Mouse (Mus musculus): ENCODE measurements around the gene Ubald2.
A peak's percentile ranks its signal among the peaks of the same experiment; 100 is the strongest.

DNA sequence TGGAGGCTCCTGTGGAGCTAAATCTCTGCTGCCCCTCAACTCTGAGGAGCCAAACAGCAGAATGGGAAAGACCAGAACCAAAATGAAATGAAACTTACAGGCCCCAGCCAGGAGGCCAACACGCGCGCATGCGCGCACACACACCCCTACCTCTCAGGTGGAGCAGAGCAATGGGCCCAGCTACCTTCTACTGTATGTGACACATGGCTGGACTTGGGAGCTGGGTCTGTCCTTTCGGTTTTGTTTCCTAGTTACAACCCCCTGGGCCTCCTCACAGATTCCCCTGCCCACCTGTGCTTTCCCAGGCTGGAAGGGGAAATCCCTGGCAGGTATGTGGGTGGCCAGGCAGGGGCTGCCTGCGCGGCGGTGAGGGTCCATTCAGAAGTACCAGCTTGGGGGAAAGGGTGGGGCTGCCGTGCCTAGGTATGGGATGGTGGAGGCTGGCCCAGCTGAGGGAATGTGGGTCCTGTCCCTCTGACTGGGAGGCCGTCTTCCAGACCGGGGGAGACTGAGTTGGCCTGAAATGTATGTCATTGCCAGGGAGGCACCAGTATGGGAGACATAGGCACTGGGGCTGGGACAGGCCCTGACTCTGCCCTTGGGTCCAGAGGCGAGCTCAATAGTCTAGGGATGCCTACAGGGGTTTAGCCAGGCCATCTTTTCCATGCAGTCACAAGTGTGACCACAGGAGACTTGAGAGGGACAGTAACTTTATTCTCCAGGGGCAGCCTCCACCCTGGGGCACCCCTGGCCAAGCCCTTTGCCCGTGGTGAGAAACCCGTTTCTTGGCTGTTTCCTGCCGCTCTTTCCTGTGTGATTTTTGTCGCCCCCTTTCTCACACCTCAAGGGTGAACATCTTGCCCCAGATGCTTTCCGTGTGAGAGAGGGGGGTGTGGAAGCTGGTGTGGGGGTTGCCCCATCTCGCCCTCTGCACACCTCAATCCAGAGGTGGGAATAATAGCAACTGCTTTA is 5.7 kb downstream of the Ubald2 start:
- TF ChIP-seq EP300 (IDR thresholded peaks at IDR 0.05), result no peak
- 0 out of 2 replicates have a peak, but pooled peaks have one; percentile 8 for TF ChIP-seq CTCF (IDR thresholded peaks at IDR 0.05)
